Mouse (Mus musculus) hindbrain, postnatal 0 days (tissue): ENCODE data around the gene Ttc3. TPM values are rescaled to one million over a fixed set of nuclear protein-coding genes. Genes with fewer than 3 reads are reported as not detected.
"Not testable (repeated sequence)": the region's sequence is repeated elsewhere in the genome, so short reads cannot be mapped to it uniquely, and the experiment has no call there.

Source experiments
- ATAC-seq: fragments of 200-750 bp; cut with Nextera tagmentation; 2 replicates; pipeline ENCODE4 v1.8.0; 2017; ENCODE audit warnings: mild to moderate bottlenecking, moderate TSS enrichment, moderate library complexity
- DNase-seq: peaks from one replicate; pipeline ENCODE4 v3.0.0-alpha.2; 2015; ENCODE audit warnings: low spot score
- H3K27ac ChIP-seq: fragments of 300-500 bp; sonication (generic); 2 replicates; pipeline ENCODE4 v1.5.1; 2014; ENCODE audit warnings: mild to moderate bottlenecking
- H3K27me3 ChIP-seq: fragments of 300-500 bp; sonication (generic); 2 replicates; pipeline ENCODE4 v1.6.1; 2014; ENCODE audit warnings: low read length, mixed read lengths; ENCODE audit not compliant: insufficient read depth
- H3K36me3 ChIP-seq: fragments of 300-500 bp; sonication (generic); 2 replicates; pipeline ENCODE4 v1.6.1; 2014; ENCODE audit warnings: low read length, mixed read lengths; ENCODE audit not compliant: insufficient read depth
- H3K4me1 ChIP-seq: fragments of 300-500 bp; sonication (generic); 2 replicates; pipeline ENCODE4 v1.6.1; 2014; ENCODE audit warnings: antibody characterized with exemption, low read length, mixed read lengths; ENCODE audit not compliant: insufficient read depth
- H3K4me2 ChIP-seq: fragments of 300-500 bp; sonication (generic); 2 replicates; pipeline ENCODE4 v1.6.1; 2014; ENCODE audit warnings: low read depth, mild to moderate bottlenecking, low read length, moderate library complexity, mixed read lengths
- H3K4me3 ChIP-seq: fragments of 300-500 bp; sonication (generic); 2 replicates; pipeline ENCODE4 v1.5.1; 2014; ENCODE audit warnings: low read length
- H3K9ac ChIP-seq: fragments of 300-500 bp; sonication (generic); replicated peaks from 2 replicates; pipeline ENCODE4 v1.6.1; 2014; ENCODE audit warnings: mild to moderate bottlenecking, low read length, moderate library complexity, mixed read lengths
- H3K9me3 ChIP-seq: fragments of 300-500 bp; sonication (generic); 2 replicates; pipeline ENCODE4 v1.6.1; 2016; ENCODE audit warnings: low read length, mixed read lengths
- CTCF ChIP-seq: IDR thresholded peaks from 2 replicates; pipeline ENCODE4 v1.5.1; 2016; ENCODE audit warnings: antibody characterized with exemption, control low read depth, low read depth
- WGBS: fragments of 180-500 bp; shearing (Covaris S2); extraction: QIAGEN DNeasy Blood & Tissue Kit; methylation state at CpG from one replicate; pipeline ENCODE4 v1.1.7; 2014; 5-methylcytosine and 5-hydroxymethylcytosine counted together
- polyA plus RNA-seq: library from polyadenylated mRNA; unstranded; fragments of >200 nt; fragmentation: Nextera tagmentation; extraction: Ambion mirVana; gene quantifications from 2 replicates; pipeline ENCODE4 v1.2.1, GENCODE M21; 2015
- total RNA-seq: library from RNA; depleted of rRNA; stranded (reverse); fragments of >200 nt; gene quantifications from 2 replicates; pipeline ENCODE4 v1.2.3, GENCODE M21; 2014

Ttc3 gene
- total and polyA plus RNA-seq, 2 experiments from 2014 or later = 848 to 985 TPM

DNA sequence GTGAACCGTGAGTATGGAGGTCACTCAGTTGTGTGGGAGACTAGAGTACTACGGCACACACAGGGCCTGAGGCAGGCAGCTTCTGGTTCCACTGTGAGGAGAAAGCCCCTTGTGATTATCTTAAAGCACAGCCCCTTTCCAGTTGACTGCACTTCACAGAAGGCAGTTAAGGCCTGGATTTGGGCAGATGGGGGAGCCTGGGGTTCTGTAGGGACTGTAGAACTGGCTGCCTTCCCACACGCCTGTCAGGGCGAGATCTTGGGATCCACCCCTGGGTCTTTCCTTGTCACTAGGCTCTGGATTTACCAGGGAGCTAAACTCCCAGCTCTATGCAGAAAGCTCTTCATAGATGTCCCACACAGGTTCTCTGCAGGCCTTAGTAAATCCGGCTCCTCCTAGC, 40.0 kb upstream of the Ttc3 start:
- Histone ChIP-seq H3K36me3 (no peaks in the 10 kb centered on the region), H3K27me3 (peaks cover 9% of the 10 kb centered on the region), H3K4me3 (no peak overlapping the region), H3K27ac (no peak overlapping the region), H3K9ac (no peak overlapping the region), H3K9me3 (no peaks in the 10 kb centered on the region), H3K4me1 (peaks cover 3% of the 10 kb centered on the region; the same call in 1 of the 2 replicates), H3K4me2 (no peak overlapping the region)
- peak; percentile 37 for DNase-seq
- WGBS = 63% methylated on average over 5 of the region's 5 CpGs
- no peak for TF ChIP-seq CTCF
- ATAC-seq = no peak

DNA sequence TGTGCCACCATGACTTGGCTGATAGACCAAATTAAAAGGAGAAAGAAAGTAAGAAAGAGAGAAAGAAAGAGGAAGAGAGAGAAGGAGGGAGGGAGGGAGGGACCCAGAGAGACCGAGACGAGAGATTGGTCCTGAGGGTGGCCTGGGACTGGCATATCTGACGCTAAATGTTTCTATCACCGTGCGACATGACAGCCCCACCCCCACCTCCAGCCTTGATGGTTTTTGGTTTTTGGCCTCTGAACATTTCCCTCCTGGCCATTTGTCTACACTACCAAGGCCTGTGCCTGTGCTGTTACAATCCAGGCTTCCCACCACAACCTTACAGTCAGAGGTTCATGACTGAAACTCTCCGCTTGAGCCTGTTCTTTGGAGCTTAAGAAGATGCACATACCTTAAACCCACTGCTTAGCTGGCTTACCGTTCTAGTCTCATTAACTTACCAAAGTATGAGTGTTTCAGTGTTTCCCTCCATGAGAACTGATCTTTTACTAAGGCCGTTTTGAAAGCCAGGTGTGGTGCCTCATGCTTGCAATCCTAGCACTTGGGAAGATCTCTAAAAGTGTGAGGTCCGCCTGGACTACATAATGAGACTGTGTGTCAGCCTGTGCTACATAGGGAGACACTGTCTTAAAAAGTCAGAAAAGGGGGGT, 39.1 kb upstream of the Ttc3 start:
- no peaks in the 10 kb centered on the region for H3K9me3 ChIP-seq
- H3K4me3 ChIP-seq = no peak overlapping the region
- no peak for ATAC-seq
- H3K9ac ChIP-seq = no peak overlapping the region
- no peak overlapping the region for H3K4me2 ChIP-seq
- peaks cover 3% of the 10 kb centered on the region; the same call in 1 of the 2 replicates for H3K4me1 ChIP-seq
- TF ChIP-seq CTCF = no peak
- H3K27ac ChIP-seq = no peak overlapping the region
- DNase-seq = no peak
- peaks cover 9% of the 10 kb centered on the region for H3K27me3 ChIP-seq
- WGBS = 83% methylated on average over 9 of the region's 9 CpGs
- H3K36me3 ChIP-seq = no peaks in the 10 kb centered on the region

DNA sequence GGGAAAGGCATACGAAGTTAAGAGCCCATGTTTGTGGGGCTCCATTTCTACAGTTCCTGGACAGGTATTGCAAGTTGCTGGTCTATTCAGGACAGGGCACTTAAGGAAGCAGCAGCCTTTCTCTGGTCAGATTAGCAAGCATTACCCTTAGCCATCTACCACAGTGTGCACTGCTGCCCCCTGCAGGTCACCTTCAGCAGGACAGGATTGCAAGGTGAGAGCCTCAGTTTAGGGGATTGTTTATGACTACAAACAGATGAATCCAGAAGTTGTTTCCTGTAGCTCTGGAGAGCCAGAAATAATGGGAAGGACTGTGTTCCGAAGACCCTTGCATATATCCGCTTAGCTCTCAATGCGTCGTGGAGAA, 38.5 kb upstream of the Ttc3 start:
- no peaks in the 10 kb centered on the region for H3K9me3 ChIP-seq
- no peak overlapping the region for H3K4me3 ChIP-seq
- H3K36me3 ChIP-seq = no peaks in the 10 kb centered on the region
- H3K4me2 ChIP-seq = no peak overlapping the region
- WGBS = 56% methylated on average over 5 of the region's 5 CpGs
- peaks cover 5% of the 10 kb centered on the region for H3K27me3 ChIP-seq
- peaks cover 3% of the 10 kb centered on the region; the same call in 1 of the 2 replicates for H3K4me1 ChIP-seq
- peak; percentile 71 for TF ChIP-seq CTCF
- no peak overlapping the region for H3K9ac ChIP-seq
- ATAC-seq = no peak
- no peak overlapping the region for H3K27ac ChIP-seq
- DNase-seq = no peak

DNA sequence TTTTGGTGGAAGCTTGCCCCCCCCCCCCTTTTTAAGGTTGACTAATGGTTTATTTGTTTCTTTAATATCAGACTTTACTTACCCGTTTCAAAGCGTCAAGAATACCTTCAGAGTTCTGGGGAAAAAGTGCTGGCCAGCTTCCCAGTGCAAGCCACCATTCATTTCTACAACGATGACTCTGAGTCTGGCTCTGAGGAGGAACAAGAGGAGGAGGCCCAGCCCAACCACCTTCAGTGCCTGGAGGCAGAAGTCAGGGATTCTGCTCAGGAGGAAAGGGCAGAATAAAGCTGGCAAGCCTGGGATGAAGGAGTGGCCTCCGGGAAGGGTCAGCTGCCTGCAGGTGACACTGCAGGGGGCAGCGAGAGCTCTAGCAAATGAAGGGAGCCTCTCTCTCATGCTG, 34.8 kb upstream of the Ttc3 start:
- TF ChIP-seq CTCF = no peak
- WGBS = 36% methylated on average over 5 of the region's 5 CpGs
- H3K4me3 ChIP-seq = no peak overlapping the region
- H3K36me3 ChIP-seq = no peaks in the 10 kb centered on the region
- H3K9ac ChIP-seq = no peak overlapping the region
- H3K27me3 ChIP-seq = no peaks in the 10 kb centered on the region
- no peaks in the 10 kb centered on the region for H3K9me3 ChIP-seq
- H3K4me2 ChIP-seq = no peak overlapping the region
- H3K4me1 ChIP-seq = no peaks in the 10 kb centered on the region
- ATAC-seq = no peak
- no peak for DNase-seq
- H3K27ac ChIP-seq = no peak overlapping the region

DNA sequence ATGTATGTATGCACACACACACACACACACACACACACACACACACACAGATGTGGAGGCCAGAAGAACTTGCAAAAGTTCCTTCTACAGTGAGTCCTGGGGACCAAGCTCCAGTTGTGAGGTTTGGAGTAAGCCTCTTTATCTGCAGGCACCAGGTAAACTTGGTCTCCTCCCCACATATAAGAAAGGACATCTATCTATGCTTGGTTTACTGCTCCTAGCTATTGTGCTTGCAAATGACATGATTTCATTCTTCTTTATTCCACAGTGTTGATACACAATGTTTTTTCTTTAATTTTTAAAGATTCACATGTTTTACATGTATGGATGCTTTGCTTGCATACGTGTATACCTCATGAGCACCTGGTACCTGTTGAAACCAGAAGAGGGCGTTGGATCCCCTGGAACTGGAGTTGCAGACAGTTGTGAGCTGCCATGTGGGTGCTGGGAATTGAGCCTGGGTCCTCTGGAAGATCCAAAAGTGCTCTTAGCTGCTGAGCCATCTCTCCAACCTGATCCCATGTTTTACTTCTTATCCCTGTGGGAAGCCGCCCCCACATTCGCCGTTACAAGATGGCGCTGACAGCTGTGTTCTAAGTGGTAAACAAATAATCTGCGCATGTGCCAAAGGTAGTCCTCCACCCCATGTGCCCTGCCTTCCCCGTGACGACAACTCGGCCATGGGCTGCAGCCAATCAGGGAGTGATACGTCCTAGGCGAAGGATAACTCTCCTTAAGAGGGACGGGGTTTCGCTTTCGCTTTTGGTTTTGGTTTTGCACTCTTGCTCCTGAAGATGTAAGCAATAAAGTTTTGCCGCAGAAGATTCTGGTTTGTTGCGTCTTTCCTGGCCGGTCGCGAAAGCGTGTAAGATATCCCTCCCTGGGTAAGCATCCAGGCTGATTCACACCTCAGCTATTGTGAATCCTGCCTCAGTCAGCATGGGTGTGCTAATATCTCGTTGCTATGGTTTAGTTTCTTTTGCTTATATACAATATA, 31.0 kb upstream of the Ttc3 start:
- H3K9me3 ChIP-seq, H3K9ac ChIP-seq, H3K4me2 ChIP-seq, H3K4me3 ChIP-seq, H3K4me1 ChIP-seq, DNase-seq, H3K27ac ChIP-seq, H3K27me3 ChIP-seq, H3K36me3 ChIP-seq, ATAC-seq: not testable (repeated sequence)
- 95% methylated on average over 18 of the region's 22 CpGs for WGBS

DNA sequence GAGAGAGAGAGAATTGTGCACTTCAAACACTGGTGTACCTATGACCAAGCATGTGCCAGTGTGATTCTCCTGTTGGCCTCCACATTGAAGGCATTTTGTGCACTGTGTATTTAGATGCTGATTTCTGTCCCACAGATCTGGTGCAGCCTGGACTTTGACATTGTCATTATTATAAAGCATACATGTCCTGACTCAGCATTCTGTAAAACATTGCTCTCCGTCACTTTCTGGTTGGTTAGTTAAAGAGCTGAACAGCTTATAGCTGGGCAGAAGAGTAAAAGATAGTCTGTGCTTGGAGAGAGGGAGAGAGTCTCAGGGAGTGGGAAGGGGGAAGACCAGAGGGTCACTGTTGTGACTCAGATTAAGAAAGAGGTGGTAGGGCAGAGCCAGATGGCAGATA, 24.7 kb upstream of the Ttc3 start:
- Histone ChIP-seq H3K36me3 (no peaks in the 10 kb centered on the region), H3K9me3 (no peaks in the 10 kb centered on the region), H3K27ac (no peak overlapping the region), H3K4me2 (no peak overlapping the region), H3K9ac (no peak overlapping the region), H3K4me1 (0 out of 2 replicates have a peak, but pooled peaks cover 5% of the 10 kb centered on the region), H3K4me3 (no peak overlapping the region), H3K27me3 (no peaks in the 10 kb centered on the region)
- DNase-seq = no peak
- no peak for ATAC-seq
- 78% methylated on average over 1 of the region's 1 CpGs for WGBS
- TF ChIP-seq CTCF = no peak
